Mouse (Mus musculus) cerebellum, postnatal 4 days (tissue): ENCODE measurements around the gene Slc40a1.

Experiments used
- DNase-seq, 2 experiments: peaks; one replicate each; pipeline ENCODE4 v3.0.0; 2022; ENCODE audit warnings: low spot score in 2 of 2, mixed read lengths in 1 of 2

Slc40a1 gene

GRCm38 (mm10) chr1:45926393-45926763, at the start of gene Slc40a1:
TSS of gene Slc40a1 (minus strand) at chr1:45926523.
- no peak for DNase-seq

DNA sequence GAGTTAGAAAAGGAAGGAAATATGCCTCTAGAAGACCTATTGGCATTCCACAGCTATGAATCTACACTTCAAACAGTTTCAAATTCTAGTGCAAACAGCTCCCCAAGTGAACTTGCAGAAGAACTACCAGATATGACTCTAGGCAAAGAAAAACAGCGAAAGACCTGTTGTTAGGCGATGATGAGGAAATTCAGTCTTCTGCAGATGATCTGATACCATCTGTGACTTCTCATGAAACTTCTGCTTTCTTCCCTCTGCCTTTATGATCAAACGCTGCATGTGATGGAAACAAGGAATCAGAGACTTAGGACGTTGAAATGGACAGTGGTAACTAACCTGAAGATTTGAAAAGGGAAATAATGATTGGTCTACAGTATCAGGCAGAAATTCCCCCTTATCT, 45.0 kb upstream of the Slc40a1 start:
- DNase-seq, result no peak

DNA sequence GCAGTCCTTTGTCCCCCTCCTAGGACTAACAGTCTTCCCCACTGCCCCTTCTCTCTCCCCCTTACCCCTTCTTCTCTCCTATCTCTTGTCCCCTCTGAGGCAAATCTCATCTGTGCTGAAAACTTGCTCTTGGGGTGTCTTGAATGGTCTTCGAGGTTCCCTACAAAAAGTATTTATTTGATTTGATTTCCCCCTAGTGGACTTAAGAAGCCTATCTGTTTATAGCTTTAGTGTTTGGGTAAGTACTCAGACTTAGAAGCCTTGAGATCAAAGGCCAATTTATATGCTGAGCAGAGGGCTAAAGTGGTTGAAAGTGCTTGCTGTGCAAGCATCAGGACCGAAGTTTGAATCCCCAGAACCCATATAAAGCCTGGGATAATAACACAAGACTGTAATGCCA, 22.7 kb upstream of the Slc40a1 start:
- no peak for DNase-seq

- no peak for DNase-seq
Measured at GRCm38 (mm10) chr1:45947843-45948242, 21.5 kb upstream of the Slc40a1 start.

- DNase-seq, result no peak
Measured at GRCm38 (mm10) chr1:45931127-45931526, 4.8 kb upstream of the Slc40a1 start.

DNA sequence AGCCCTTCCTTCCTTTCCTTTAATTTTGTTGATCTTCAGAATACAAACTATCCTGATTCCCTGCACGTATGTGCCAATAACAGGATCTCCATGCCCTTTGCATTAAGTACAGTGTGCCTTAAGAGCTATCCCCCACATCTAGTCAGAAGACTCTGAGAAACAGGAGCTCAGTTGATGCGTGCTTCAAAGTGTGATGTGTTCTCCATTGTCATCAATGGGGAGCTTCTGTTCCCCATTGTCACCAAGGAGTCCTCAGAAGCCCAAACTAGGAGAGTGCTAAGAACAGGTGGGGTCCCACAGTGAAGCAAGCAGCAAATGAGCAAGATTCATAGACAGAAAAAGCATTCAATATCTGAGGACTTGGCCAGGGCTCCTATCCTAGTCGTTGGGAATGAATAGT, 588 bp upstream of the Slc40a1 start:
- DNase-seq, result no peak

DNA sequence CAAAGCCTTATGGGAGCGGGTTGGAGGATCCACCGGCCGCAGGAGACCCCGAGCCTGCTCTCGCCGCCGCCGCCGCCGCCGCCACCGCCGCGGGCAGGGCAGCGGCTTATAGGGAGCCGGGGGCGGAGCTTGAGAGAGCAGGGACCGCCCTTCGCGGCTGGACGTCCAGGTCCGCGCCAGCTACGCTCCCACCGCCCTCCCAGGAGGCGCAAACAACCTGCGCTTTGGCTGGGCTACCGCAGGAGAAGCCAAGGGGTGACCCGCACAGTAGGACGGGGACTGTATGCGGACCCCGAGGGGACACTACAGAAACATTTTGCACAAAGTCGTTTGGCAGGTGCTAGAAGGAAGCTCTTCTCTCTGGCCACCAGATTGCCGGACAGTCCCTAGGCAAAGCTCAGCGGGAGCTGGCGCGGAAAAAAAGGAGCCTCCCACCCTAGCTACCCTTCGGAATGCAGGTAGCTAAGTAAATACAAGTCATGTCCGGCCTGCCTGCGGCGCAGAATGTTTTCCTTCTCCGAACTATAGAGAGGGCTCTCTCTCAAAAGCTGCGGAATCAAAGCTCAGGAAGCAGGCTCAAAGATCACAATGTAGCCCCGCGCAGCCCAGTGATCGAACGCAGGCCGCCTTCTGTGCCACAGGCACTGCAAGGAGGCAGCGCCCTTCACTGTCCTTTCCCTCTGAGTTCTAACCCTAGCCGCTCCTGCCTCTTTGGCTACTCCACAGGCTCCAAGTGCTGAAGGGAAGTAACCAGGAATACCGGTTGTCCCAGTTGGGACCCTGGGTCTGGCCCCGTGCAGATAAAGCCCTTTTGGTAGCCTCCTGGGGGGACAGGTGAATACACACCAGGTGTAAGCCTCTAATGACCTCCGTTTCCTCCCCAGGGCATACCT, 577 bp downstream of the Slc40a1 start:
- peak; percentile 29 to 53 for DNase-seq

DNA sequence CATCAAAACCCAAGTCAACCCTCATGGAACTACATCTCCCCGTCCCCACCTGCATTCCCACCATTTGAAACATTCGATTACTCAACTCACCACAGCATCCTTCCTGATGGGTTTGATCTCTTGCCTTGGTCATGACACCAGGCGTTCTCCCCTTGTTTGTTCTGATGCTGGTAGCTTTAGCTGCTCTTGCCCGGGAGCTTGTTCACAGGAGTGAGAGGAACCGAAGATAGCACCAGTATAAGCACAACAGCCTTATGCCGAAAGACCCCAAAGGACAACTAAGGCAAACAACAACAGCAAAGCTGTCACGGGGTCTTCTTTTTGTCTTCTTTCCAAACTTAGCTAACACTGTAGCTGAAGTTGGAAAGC, 1.2 kb downstream of the Slc40a1 start:
- DNase-seq, result no peak

DNA sequence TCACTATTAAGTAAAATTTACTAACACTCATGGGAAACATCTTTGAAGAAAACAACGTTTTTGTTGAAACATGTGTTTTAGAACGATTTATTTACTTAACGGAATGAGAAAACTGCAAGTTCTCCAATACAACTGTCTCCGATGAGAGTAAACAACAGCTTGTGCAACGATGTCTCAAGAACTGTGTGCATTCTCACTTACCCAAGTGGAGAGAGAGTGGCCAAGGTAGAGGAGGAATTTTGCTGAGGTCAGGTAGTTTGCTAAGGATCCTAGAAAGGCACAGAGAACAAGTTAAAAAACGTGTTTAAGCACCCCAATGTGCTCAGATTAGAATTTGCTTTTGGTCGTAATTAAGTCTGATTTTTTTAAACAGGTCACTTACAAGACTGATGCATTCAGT, 1.8 kb downstream of the Slc40a1 start:
- DNase-seq, result no peak

GRCm38 (mm10) chr1:45923306-45923705, 3.0 kb downstream of the Slc40a1 start:
- DNase-seq, result no peak

DNA sequence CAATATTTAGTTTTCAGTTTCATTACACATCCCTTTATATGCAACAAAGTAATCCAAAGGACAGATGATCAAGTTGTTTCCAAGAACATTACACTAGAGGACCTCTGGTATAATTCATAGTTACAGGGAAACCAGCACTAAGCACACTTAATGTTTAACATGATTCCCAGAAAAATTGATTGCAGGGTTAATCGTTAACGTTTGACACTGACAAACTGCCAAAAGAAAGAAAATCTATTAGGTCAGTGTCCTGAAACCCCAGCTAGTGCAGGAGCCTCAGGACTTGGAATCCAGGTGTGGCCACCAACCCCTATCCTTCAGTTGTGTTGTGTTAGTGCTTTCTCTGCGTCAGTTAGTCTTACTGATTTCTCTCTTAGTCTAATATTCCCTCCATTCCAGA, 5.6 kb downstream of the Slc40a1 start:
- no peak for DNase-seq

DNA sequence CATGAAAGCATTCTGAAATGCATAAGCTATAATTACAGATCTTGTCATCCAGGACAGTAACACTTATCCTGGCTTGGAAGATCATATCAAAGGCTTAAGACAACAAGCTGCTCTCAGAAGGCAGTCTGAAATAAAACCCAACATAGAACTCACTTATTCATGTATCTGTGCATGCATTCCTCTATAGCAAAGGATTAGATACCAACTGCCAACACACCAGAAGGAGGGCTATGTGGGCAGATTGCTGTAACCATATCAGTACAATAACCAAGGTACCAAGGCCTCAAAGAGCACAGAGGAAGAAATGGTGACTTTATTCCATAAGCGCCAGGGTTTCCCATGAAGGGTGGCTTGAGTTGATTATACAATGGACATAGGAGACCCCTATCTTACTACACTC, 6.6 kb downstream of the Slc40a1 start:
- DNase-seq, result no peak

DNA sequence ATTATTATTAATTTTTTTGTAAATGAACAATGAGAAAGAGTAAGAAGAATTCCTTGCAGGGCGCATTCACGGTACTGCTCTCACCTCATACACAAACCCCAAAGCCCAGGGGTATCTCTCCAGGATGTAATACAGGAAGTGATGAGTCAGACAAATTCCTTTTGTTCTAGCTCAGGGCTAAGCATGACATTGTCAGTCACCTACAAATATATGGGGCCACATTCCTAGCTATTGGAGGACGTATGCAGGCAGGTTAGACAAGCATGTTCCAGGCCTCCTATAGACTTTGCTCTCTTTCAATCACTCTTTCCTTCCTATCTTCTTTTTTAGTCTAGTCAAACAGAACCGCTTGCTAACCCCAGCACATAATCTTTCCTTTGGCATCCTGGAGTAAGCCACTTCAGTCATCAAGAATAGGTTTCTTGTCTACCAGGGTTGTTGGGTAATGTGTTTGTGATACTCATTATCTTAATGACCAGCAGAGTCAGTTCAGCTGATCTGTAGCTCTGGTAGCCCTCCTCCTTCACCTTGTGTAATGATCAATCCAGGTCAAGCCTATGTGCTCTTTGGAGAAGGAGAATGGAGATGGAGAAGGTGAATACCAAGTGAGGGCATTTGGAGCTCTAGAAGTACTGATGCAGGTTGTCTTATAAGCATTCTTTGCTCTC, 9.1 kb downstream of the Slc40a1 start:
- DNase-seq, result no peak

GRCm38 (mm10) chr1:45916174-45916573, 10.1 kb downstream of the Slc40a1 start:
- DNase-seq, result no peak

- DNase-seq, result no peak
Measured at GRCm38 (mm10) chr1:45914236-45914635, 12.1 kb downstream of the Slc40a1 start.

DNA sequence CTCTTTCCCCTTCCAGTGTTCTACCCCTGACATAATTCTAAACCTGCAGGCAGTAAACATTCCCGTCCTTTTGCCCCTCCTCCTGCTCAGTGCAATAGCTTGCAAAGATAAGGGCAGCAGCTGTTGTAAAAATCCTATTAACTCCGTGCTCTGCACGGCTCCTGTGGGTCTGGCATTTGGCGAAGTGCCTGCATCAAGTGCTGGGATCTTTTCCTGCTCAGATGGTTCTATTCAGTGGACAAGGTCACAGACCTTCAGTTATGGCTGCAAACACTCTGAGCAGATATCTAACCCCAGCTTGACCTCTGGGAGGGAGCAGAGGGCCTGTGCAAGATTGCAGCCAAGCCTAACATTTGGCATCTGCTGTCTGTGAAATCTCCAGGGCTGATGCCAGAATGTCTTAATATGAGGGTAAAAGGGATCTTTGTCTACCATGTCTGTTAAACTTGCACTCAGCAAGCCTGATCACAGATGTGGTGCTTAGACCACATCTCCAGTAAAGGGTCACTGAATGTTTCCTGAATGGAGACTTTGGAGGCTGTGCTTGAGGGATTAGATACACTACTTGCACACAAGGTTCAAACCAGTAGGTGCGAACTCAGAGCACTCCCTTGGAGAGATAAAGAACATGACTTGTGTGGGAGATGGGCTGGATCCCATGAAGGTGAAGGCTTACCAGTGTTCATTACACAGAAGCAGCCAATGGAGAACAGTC, 21.1 kb downstream of the Slc40a1 start:
- DNase-seq, result peak in 1 of 2 experiments; percentile 46

- DNase-seq, result no peak
Measured at GRCm38 (mm10) chr1:45904161-45904560, 22.2 kb downstream of the Slc40a1 start.

DNA sequence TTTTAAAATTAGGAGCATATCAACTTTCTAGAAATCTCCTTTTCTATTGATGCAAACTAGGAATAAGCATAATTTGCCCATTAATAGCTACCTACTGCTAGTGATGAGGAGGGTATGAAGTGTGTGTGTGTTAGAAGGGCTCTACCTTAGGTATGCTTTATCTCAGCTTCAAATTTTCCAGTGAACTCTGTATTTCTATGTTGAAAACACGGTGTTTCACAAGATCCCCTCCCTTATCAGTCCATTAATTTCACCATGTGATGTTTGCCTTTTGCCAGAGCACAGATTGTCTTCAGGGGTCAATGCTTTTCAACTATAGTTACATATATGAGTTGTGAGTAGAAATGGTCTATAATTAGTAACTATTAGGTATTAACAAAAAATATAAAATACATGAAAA, 28.3 kb downstream of the Slc40a1 start:
- DNase-seq, result no peak

DNA sequence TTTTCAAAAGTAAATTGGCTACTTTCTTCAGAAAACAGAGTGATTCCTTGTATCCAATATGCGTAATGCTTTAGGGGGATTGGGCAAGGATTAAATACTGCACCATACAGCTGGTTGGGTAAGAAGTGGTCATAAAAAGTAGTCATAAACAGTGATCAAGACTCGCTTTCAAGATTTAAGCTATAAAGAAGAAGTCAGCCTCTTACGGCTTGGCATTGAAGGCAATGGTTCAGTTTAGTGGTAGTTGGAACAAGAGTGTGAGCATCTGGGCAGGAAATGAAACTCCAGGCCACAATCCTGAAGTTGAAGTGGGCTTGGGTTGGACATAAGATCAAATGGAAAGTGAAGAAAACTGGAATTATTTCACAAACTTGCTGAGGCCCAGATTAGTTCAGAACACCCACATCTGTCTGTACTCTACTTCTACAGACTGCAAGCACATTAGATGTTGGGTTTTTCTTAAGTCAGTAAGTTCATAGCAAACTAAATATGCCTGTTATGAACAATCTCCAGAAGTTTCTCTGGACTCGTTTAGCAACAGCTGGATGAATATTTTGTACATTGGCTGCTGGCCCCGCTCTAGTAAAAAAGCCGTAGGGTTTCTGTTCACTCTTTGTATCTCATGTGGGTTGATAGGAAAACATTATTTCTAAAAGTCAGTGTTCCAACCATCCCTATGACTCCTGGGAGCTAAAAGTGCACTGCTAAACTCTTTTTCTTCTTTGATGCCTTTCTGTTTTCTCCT, 32.0 kb downstream of the Slc40a1 start:
- no peak for DNase-seq

DNA sequence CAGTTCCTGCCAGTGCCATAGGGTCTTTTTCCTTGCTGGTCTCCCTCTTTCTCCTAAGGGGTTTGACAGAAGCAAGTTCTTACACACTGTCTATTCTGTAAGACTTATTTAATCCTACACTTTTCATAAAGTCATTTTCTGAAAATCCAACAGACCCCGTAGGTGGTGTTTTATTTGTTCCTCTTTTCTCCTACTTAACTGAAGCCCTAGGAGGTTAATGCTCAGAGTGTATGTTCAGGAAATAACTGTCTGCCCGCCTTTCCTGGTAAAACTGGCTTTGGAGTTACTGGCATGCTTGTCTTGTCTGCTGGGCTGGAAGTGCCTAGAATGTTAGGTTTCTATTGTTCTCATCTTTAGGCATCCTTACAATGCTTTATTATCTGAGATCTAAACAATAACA, 34.3 kb downstream of the Slc40a1 start:
- DNase-seq, result no peak

DNA sequence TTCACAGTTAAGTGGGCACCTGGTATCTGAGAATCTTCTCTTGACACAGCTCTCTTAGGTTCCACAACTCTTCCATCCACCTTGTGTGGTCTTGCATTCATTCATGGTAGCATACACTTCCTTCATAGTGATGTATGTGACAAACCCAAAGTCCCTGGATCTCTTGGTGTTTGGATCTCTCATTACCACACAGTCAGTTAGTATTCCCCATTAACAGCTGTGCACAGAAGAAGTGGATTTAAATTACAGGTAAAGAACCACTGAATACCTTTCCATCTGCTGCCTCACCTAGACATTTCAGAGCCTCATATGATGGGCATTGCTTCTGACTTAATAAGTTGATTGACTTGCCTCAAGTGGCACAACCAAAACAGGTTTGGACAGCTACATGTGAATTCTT, 36.1 kb downstream of the Slc40a1 start, which contains the start of gene Gm5269:
Gene Gm5269 (minus strand): TSS at position 101 of the 400 bp plus-strand sequence.
- DNase-seq, result no peak

GRCm38 (mm10) chr1:45886800-45887199, 39.5 kb downstream of the Slc40a1 start:
- DNase-seq, result no peak
